Mouse (Mus musculus) G1E (cell line): Measurements from ENCODE around the gene Fbln7.

Source experiments
- CTCF ChIP-seq: IDR thresholded peaks from 2 replicates; pipeline ENCODE4 v1.5.1; 2012; ENCODE audit warnings: low read depth, low read length, inconsistent platforms, mixed read lengths
- GATA1 ChIP-seq: IDR thresholded peaks from 2 replicates; pipeline ENCODE4 v1.6.1; 2012; ENCODE audit warnings: borderline replicate concordance, low read length, inconsistent platforms, mixed read lengths

DNA sequence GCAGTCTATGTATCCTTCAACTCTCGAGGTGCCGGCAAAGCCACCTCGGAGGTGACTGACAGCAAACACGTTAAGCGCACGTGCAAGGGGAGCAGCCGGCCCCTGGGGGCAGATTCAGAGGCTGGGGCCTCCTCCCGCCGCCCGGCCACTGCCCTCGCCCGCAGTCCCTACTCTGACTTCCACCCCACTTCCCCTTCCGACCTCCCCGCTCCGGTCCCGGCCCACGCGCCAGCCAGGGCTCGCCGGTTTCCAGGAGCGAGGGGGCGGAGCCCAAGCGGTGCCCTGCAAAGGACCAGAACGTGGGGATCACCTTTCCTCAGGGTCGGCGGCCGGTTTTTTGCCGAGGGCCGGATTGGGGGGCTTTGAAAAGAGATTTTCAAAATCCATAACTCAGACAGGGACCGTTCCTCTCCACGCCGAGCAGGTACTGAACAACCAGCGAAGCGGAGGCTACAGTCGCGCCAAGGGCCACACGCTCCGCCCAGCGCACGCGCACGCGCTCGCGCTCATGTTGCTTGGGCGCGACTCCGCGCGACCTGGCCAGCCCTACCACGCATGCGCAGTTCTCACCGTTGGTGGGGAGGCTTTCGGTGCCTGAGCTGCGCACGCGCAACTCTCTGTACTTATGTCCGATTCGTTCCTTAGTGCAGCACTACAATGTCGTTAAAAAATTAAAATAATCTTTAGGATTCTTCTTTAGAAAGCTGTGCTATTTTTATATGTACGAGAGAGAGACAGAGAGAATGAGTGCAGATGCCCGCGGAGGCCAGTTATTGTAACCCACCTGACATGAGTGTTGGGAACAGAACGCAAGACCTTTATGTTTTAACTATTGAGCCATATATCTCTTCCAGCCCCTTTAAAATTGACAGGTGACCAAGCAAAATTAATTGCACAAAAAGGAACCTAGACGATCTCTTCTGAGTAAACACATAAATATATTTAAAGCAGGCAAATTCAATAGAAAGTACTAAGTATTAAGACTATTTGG, 81.1 kb downstream of the Fbln7 start, which contains the start of gene Zc3h8:
- TF ChIP-seq CTCF (no peak), GATA1 (no peak)
